Mouse (Mus musculus) kidney, postnatal 10 days (tissue): ENCODE results near the gene Ap1s3.

Experiments used
- DNase-seq: peaks from one replicate; pipeline ENCODE4 v3.0.0; 2021; ENCODE audit warnings: mixed read lengths

The Ap1s3 gene

GRCm38 (mm10) chr1:79589971-79590763, 81.6 kb downstream of the Ap1s3 start:
- peak; percentile 15 for DNase-seq

GRCm38 (mm10) chr1:79589424-79589823, 82.3 kb downstream of the Ap1s3 start:
- no peak for DNase-seq

GRCm38 (mm10) chr1:79581136-79581679, 90.6 kb downstream of the Ap1s3 start:
- DNase-seq: peak; percentile 64

GRCm38 (mm10) chr1:79577357-79577756, 94.4 kb downstream of the Ap1s3 start:
- no peak for DNase-seq

- no peak for DNase-seq
Observed at GRCm38 (mm10) chr1:79571912-79572311, 99.9 kb downstream of the Ap1s3 start.

GRCm38 (mm10) chr1:79571126-79571525, 100.6 kb downstream of the Ap1s3 start:
- no peak for DNase-seq

- DNase-seq: no peak
Observed at GRCm38 (mm10) chr1:79561186-79561585, 110.6 kb downstream of the Ap1s3 start.
